Mouse (Mus musculus) midbrain, embryonic 16.5 days (tissue): Measurements from ENCODE around the gene Homer2. TPM values are rescaled to one million over a fixed set of nuclear protein-coding genes. Genes with fewer than 3 reads are reported as not detected.

ENCODE experiments used
- ATAC-seq: fragments of 200-750 bp; cut with Nextera tagmentation; 2 replicates; pipeline ENCODE4 v1.8.0; 2017; ENCODE audit warnings: moderate TSS enrichment
- H3K27ac ChIP-seq: fragments of 300-500 bp; sonication (generic); 2 replicates; pipeline ENCODE4 v1.5.1; 2014; ENCODE audit warnings: mild to moderate bottlenecking, low read length, mixed read lengths
- H3K27me3 ChIP-seq: fragments of 300-500 bp; sonication (generic); 2 replicates; pipeline ENCODE4 v1.6.1; 2014; ENCODE audit warnings: low read depth, low read length, mixed read lengths; ENCODE audit not compliant: control insufficient read depth, insufficient read depth
- H3K36me3 ChIP-seq: fragments of 300-500 bp; sonication (generic); 2 replicates; pipeline ENCODE4 v1.6.1; 2014; ENCODE audit warnings: mild to moderate bottlenecking, low read length, moderate library complexity, mixed read lengths; ENCODE audit not compliant: control insufficient read depth, insufficient read depth
- H3K4me1 ChIP-seq: fragments of 300-500 bp; sonication (generic); 2 replicates; pipeline ENCODE4 v1.6.1; 2014; ENCODE audit warnings: mild to moderate bottlenecking, low read length, mixed read lengths; ENCODE audit not compliant: control insufficient read depth, insufficient read depth
- H3K4me2 ChIP-seq: fragments of 300-500 bp; sonication (generic); 2 replicates; pipeline ENCODE4 v1.6.1; 2014; ENCODE audit warnings: mild to moderate bottlenecking, low read length, mixed read lengths
- H3K4me3 ChIP-seq: fragments of 300-500 bp; sonication (generic); 2 replicates; pipeline ENCODE4 v1.5.1; 2014; ENCODE audit warnings: low read depth, mild to moderate bottlenecking, low read length, moderate library complexity, mixed read lengths
- H3K9ac ChIP-seq: fragments of 300-500 bp; sonication (generic); 2 replicates; pipeline ENCODE4 v1.6.1; 2014; ENCODE audit warnings: low read depth, low read length, mixed read lengths
- H3K9me3 ChIP-seq: fragments of 300-500 bp; sonication (generic); replicated peaks from 2 replicates; pipeline ENCODE4 v1.6.1; 2014; ENCODE audit warnings: mild to moderate bottlenecking, low read length, mixed read lengths; ENCODE audit not compliant: control insufficient read depth, poor library complexity, severe bottlenecking
- WGBS: fragments of 180-500 bp; shearing (Covaris S2); extraction: QIAGEN DNeasy Blood & Tissue Kit; methylation state at CpG from one replicate; pipeline ENCODE4 v1.1.7; 2014; 5-methylcytosine and 5-hydroxymethylcytosine counted together
- polyA plus RNA-seq: library from polyadenylated mRNA; unstranded; fragments of >200 nt; fragmentation: Nextera tagmentation; extraction: Ambion mirVana; gene quantifications from 2 replicates; pipeline ENCODE4 v1.2.1, GENCODE M21; 2015

Homer2 gene
- polyA plus RNA-seq, 1 experiment from 2014 or later = 16.3 TPM

- WGBS = 89% methylated on average over 5 of the region's 5 CpGs
- Histone ChIP-seq H3K4me1 (no peaks in the 10 kb centered on the region), H3K4me3 (no peak overlapping the region), H3K9me3 (no peaks in the 10 kb centered on the region), H3K36me3 (peaks cover 36% of the 10 kb centered on the region), H3K27me3 (no peaks in the 10 kb centered on the region), H3K27ac (no peak overlapping the region), H3K4me2 (no peak overlapping the region), H3K9ac (no peak overlapping the region)
- no peak for ATAC-seq
These were observed 112.3 kb downstream of the Homer2 start for GRCm38 (mm10) chr7:81595056-81595455.

GRCm38 (mm10) chr7:81593387-81593786, 113.9 kb downstream of the Homer2 start:
- no peak overlapping the region for H3K4me2 ChIP-seq
- H3K4me3 ChIP-seq = no peak overlapping the region
- H3K9ac ChIP-seq = no peak overlapping the region
- no peaks in the 10 kb centered on the region for H3K9me3 ChIP-seq
- H3K36me3 ChIP-seq = peaks cover 34% of the 10 kb centered on the region
- no peak overlapping the region for H3K27ac ChIP-seq
- 93% methylated on average over 8 of the region's 8 CpGs for WGBS
- no peaks in the 10 kb centered on the region for H3K27me3 ChIP-seq
- no peaks in the 10 kb centered on the region for H3K4me1 ChIP-seq
- no peak for ATAC-seq

- no peaks in the 10 kb centered on the region for H3K9me3 ChIP-seq
- no peak overlapping the region for H3K9ac ChIP-seq
- no peak overlapping the region for H3K4me3 ChIP-seq
- no peak for ATAC-seq
- no peak overlapping the region for H3K4me2 ChIP-seq
- peaks cover 32% of the 10 kb centered on the region for H3K36me3 ChIP-seq
- H3K4me1 ChIP-seq = no peaks in the 10 kb centered on the region
- H3K27ac ChIP-seq = no peak overlapping the region
- 89% methylated on average over 9 of the region's 9 CpGs for WGBS
- no peaks in the 10 kb centered on the region for H3K27me3 ChIP-seq
These were observed 114.6 kb downstream of the Homer2 start for GRCm38 (mm10) chr7:81592686-81593085.

- Histone ChIP-seq H3K4me1 (no peaks in the 10 kb centered on the region), H3K27ac (no peak overlapping the region), H3K36me3 (peaks cover 33% of the 10 kb centered on the region), H3K27me3 (no peaks in the 10 kb centered on the region), H3K4me3 (no peak overlapping the region), H3K4me2 (no peak overlapping the region), H3K9ac (no peak overlapping the region), H3K9me3 (no peaks in the 10 kb centered on the region)
- WGBS = 84% methylated on average over 4 of the region's 4 CpGs
- no peak for ATAC-seq
These were observed 120.1 kb downstream of the Homer2 start for GRCm38 (mm10) chr7:81587238-81587637.

GRCm38 (mm10) chr7:81585326-81585725, 122.0 kb downstream of the Homer2 start:
- ATAC-seq = no peak
- Histone ChIP-seq H3K27me3 (no peaks in the 10 kb centered on the region), H3K4me1 (no peaks in the 10 kb centered on the region), H3K4me2 (no peak overlapping the region), H3K27ac (no peak overlapping the region), H3K9ac (no peak overlapping the region), H3K4me3 (no peak overlapping the region), H3K9me3 (no peaks in the 10 kb centered on the region), H3K36me3 (peaks cover 29% of the 10 kb centered on the region)
- 90% methylated on average over 7 of the region's 7 CpGs for WGBS

- H3K27me3 ChIP-seq = no peaks in the 10 kb centered on the region
- H3K9ac ChIP-seq = no peak overlapping the region
- H3K27ac ChIP-seq = no peak overlapping the region
- H3K4me2 ChIP-seq = no peak overlapping the region
- no peaks in the 10 kb centered on the region for H3K4me1 ChIP-seq
- H3K4me3 ChIP-seq = no peak overlapping the region
- peaks cover 38% of the 10 kb centered on the region for H3K36me3 ChIP-seq
- no peak for ATAC-seq
- WGBS = 64% methylated on average over 3 of the region's 3 CpGs
- no peaks in the 10 kb centered on the region for H3K9me3 ChIP-seq
These were observed 123.8 kb downstream of the Homer2 start for GRCm38 (mm10) chr7:81583512-81583911.

GRCm38 (mm10) chr7:81579312-81579711, 128.0 kb downstream of the Homer2 start:
- Histone ChIP-seq H3K27me3 (no peaks in the 10 kb centered on the region), H3K36me3 (peaks cover 17% of the 10 kb centered on the region), H3K9me3 (no peaks in the 10 kb centered on the region), H3K9ac (no peak overlapping the region), H3K4me3 (no peak overlapping the region), H3K27ac (no peak overlapping the region), H3K4me1 (no peaks in the 10 kb centered on the region), H3K4me2 (no peak overlapping the region)
- no peak for ATAC-seq
- WGBS = 95% methylated on average over 5 of the region's 5 CpGs

- Histone ChIP-seq H3K27me3 (no peaks in the 10 kb centered on the region), H3K9me3 (no peaks in the 10 kb centered on the region), H3K4me1 (peaks cover 4% of the 10 kb centered on the region), H3K27ac (no peak overlapping the region), H3K4me2 (no peak overlapping the region), H3K9ac (no peak overlapping the region), H3K36me3 (peaks cover 17% of the 10 kb centered on the region), H3K4me3 (no peak overlapping the region)
- ATAC-seq = no peak
- 91% methylated on average over 7 of the region's 7 CpGs for WGBS
These were observed 128.9 kb downstream of the Homer2 start for GRCm38 (mm10) chr7:81578413-81578812.

GRCm38 (mm10) chr7:81577872-81578271, 129.5 kb downstream of the Homer2 start:
- 96% methylated on average over 3 of the region's 3 CpGs for WGBS
- Histone ChIP-seq H3K27me3 (no peaks in the 10 kb centered on the region), H3K9me3 (no peaks in the 10 kb centered on the region), H3K27ac (no peak overlapping the region), H3K4me1 (peaks cover 9% of the 10 kb centered on the region), H3K36me3 (peaks cover 17% of the 10 kb centered on the region), H3K9ac (no peak overlapping the region), H3K4me3 (no peak overlapping the region), H3K4me2 (no peak overlapping the region)
- ATAC-seq = no peak

GRCm38 (mm10) chr7:81575606-81576005, 131.7 kb downstream of the Homer2 start:
- no peak overlapping the region for H3K9ac ChIP-seq
- H3K4me1 ChIP-seq = peaks cover 18% of the 10 kb centered on the region
- no peak overlapping the region for H3K4me2 ChIP-seq
- no peak overlapping the region for H3K4me3 ChIP-seq
- H3K36me3 ChIP-seq = peaks cover 17% of the 10 kb centered on the region
- H3K9me3 ChIP-seq = no peaks in the 10 kb centered on the region
- ATAC-seq = no peak
- H3K27ac ChIP-seq = no peak overlapping the region
- H3K27me3 ChIP-seq = no peaks in the 10 kb centered on the region
- WGBS = 95% methylated on average over 10 of the region's 10 CpGs
